Mouse (Mus musculus): ENCODE data around the gene Spata31d1c.

GRCm38 (mm10) chr13:65035057-65035456 is 2.2 kb downstream of the Spata31d1c start:
- TF ChIP-seq POLR2A (IDR thresholded peaks at IDR 0.05; ENCODE audit: borderline replicate concordance, extremely low read depth, low read depth, low read length) (no peak), CTCF (IDR thresholded peaks at IDR 0.05; ENCODE audit: insufficient read depth, low read length) (no peak)
